8 mouse cellular contexts compared by ENCODE assay signal in the genomic region with DNA sequence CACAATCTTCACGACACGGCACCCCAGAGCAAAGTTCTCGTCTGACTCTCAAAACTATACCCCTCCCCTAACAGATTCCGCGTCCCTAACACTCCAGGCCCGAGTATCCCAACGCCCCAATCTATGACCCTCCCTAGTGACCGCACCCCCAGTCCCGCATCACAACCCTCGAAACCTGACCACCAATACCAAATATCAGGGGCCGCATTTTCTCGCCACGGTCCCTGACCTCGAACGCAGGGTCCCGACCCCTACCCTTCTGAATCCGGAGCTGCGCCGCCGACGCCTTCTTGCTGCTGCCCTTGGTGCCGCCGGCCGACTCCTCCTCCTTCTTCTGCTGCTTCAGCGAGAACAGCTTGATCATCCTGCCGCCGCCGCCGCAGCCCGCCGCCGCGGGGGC. TPM values are rescaled to one million over a fixed set of nuclear protein-coding genes. Genes with fewer than 3 reads are reported as not detected.
DNase-seq lines count a peak whose midpoint lies in the region; ATAC-seq and TF ChIP-seq lines count a peak whose summit lies in the region.

No protein-coding gene starts in this region.

- peak; percentile 12; the same call in 1 of the 2 replicates for ATAC-seq in heart, embryonic 12.5 days (ENCODE audit: insufficient number of reproducible peaks, low FRiP score)
- ATAC-seq in hindbrain, embryonic 15.5 days (ENCODE audit: low FRiP score, low read depth), result no peak

- under 1% methylated on average over 31 of the region's 33 CpGs for WGBS in heart, embryonic 12.5 days
- under 1% methylated on average over 31 of the region's 33 CpGs for WGBS in hindbrain, embryonic 15.5 days

- peaks cover 28% of the 10 kb centered on the region for H3K36me3 ChIP-seq in heart, embryonic 12.5 days
- H3K36me3 ChIP-seq in hindbrain, embryonic 15.5 days, result peaks cover 22% of the 10 kb centered on the region
- peaks cover 14% of the 10 kb centered on the region for H3K36me3 ChIP-seq in myocyte (ENCODE audit: control insufficient read depth, insufficient read depth)

- peak overlapping the region; percentile 97 for H3K9ac ChIP-seq in heart, embryonic 12.5 days
- peak overlapping the region; percentile 94 for H3K9ac ChIP-seq in hindbrain, embryonic 15.5 days

- H3ac ChIP-seq in myocyte (ENCODE audit: control insufficient read depth, insufficient read length), result peak overlapping the region; percentile 93

- no peak for TF ChIP-seq POLR2A in myocyte (IDR thresholded peaks at IDR 0.05; ENCODE audit: insufficient read length, low read depth)

- H3K4me3 ChIP-seq in heart, embryonic 12.5 days, result peak overlapping the region; percentile 85
- H3K4me3 ChIP-seq in hindbrain, embryonic 15.5 days, result peak overlapping the region; percentile 92
- H3K4me3 ChIP-seq in myocyte, result peak overlapping the region; percentile 90

- peaks cover 21% of the 10 kb centered on the region for H3K79me2 ChIP-seq in myocyte (ENCODE audit: control insufficient read depth, insufficient read depth)

- no peaks in the 10 kb centered on the region for H3K9me3 ChIP-seq in heart, embryonic 12.5 days (replicated peaks)
- no peaks in the 10 kb centered on the region for H3K9me3 ChIP-seq in hindbrain, embryonic 15.5 days

- peaks cover 42% of the 10 kb centered on the region for H3K4me1 ChIP-seq in heart, embryonic 12.5 days (replicated peaks)
- peaks cover 47% of the 10 kb centered on the region for H3K4me1 ChIP-seq in hindbrain, embryonic 15.5 days (replicated peaks)

- H3K27me3 ChIP-seq in heart, embryonic 12.5 days (replicated peaks), result peaks cover 12% of the 10 kb centered on the region
- H3K27me3 ChIP-seq in hindbrain, embryonic 15.5 days, result peaks cover 15% of the 10 kb centered on the region
- no peaks in the 10 kb centered on the region for H3K27me3 ChIP-seq in myocyte (ENCODE audit: control insufficient read depth, insufficient read depth, insufficient read length)

- H3K27ac ChIP-seq in heart, embryonic 12.5 days (ENCODE audit: poor library complexity, severe bottlenecking), result peak overlapping the region; percentile 99
- peak overlapping the region; percentile 99 for H3K27ac ChIP-seq in hindbrain, embryonic 15.5 days (replicated peaks)

- intact Hi-C loops in heart, postnatal 14 days (cut with DNase I), result no loop called here

- DNase-seq in heart, postnatal 14 days, result no peak
- peak; percentile 45 for DNase-seq in urinary bladder, postnatal 25 days (ENCODE audit: low spot score)
- no peak for DNase-seq in urinary bladder, postnatal 10 days (ENCODE audit: low spot score)
- DNase-seq in adrenal gland, adult (ENCODE audit: inconsistent age in 2 of 2, low spot score in 1 of 2), result no peak
- no peak for DNase-seq in cerebellum, postnatal 14 days

- peak overlapping the region; percentile 91 for H3K4me2 ChIP-seq in heart, embryonic 12.5 days
- H3K4me2 ChIP-seq in hindbrain, embryonic 15.5 days, result peak overlapping the region; percentile 71
- H3K4me2 ChIP-seq in myocyte (ENCODE audit: low read depth), result peak overlapping the region; percentile 84

TF ChIP-seq in myocyte, 11 proteins besides CTCF, POLR2A, EP300 and RAD21:
- no peak for TF ChIP-seq MYOD1 (IDR thresholded peaks at IDR 0.05; ENCODE audit: control insufficient read depth in 1 of 3, insufficient read length in 2 of 3, low read depth in 2 of 3)
- no peak for TF ChIP-seq MAX (IDR thresholded peaks at IDR 0.05; ENCODE audit: low read depth)
- no peak for TF ChIP-seq MYOG (IDR thresholded peaks at IDR 0.05; ENCODE audit: control insufficient read depth in 1 of 3, insufficient read depth in 1 of 3, insufficient read length in 2 of 3, low read depth in 2 of 3)
- TF ChIP-seq E2F4 (IDR thresholded peaks at IDR 0.05; ENCODE audit: insufficient read depth), result no peak
- TF ChIP-seq USF1 (IDR thresholded peaks at IDR 0.05; ENCODE audit: low read depth), result no peak
- no peak for TF ChIP-seq POLR2AphosphoS2 (IDR thresholded peaks at IDR 0.05; ENCODE audit: insufficient read length, low read depth)

RNA-seq across cellular contexts. Expression of a gene that starts 0.7 kb away (rescaled TPM):
- polyA plus RNA-seq in heart, embryonic 12.5 days (2016; fragmentation: Nextera tagmentation; extraction: Ambion mirVana), result 160 and 170 TPM in 2 replicates
- total RNA-seq in heart, postnatal 14 days (2021), result 100 to 1,000 TPM; 179 TPM
- polyA plus RNA-seq in hindbrain, embryonic 15.5 days (2015; fragmentation: Nextera tagmentation; extraction: Ambion mirVana), result 162 and 163 TPM in 2 replicates
- 227 TPM for polyA plus RNA-seq in myocyte (2012; fragmentation: generic; extraction: Trizol)

RNA-seq across cellular contexts. Expression of a gene that starts 2.8 kb away (rescaled TPM):
- 127 and 131 TPM in 2 replicates for polyA plus RNA-seq in heart, embryonic 12.5 days (2016; fragmentation: Nextera tagmentation; extraction: Ambion mirVana)
- 100 to 1,000 TPM; 129 to 130 TPM for total RNA-seq in heart, postnatal 14 days (2021)
- 170 and 171 TPM in 2 replicates for polyA plus RNA-seq in hindbrain, embryonic 15.5 days (2015; fragmentation: Nextera tagmentation; extraction: Ambion mirVana)
- polyA plus RNA-seq in myocyte (2012; fragmentation: generic; extraction: Trizol), result 189 TPM

RNA-seq across cellular contexts. Expression of a gene that starts 17.2 kb away (rescaled TPM):
- 2.0 and 2.3 TPM in 2 replicates for polyA plus RNA-seq in heart, embryonic 12.5 days (2016; fragmentation: Nextera tagmentation; extraction: Ambion mirVana)
- total RNA-seq in heart, postnatal 14 days (2021), result 1 to 10 TPM in 1 of 2 experiments, under 1 TPM in 1; 0.73 to 1.0 TPM
- polyA plus RNA-seq in hindbrain, embryonic 15.5 days (2015; fragmentation: Nextera tagmentation; extraction: Ambion mirVana), result 9.0 and 9.3 TPM in 2 replicates
- 0.37 TPM for polyA plus RNA-seq in myocyte (2012; fragmentation: generic; extraction: Trizol)

RNA-seq across cellular contexts. Expression of a gene that starts 27.5 kb away (rescaled TPM):
- 16.2 and 18.7 TPM in 2 replicates for polyA plus RNA-seq in heart, embryonic 12.5 days (2016; fragmentation: Nextera tagmentation; extraction: Ambion mirVana)
- 1 to 10 TPM; 8.4 to 9.2 TPM for total RNA-seq in heart, postnatal 14 days (2021)
- 40.7 and 42.5 TPM in 2 replicates for polyA plus RNA-seq in hindbrain, embryonic 15.5 days (2015; fragmentation: Nextera tagmentation; extraction: Ambion mirVana)
- 8.2 TPM for polyA plus RNA-seq in myocyte (2012; fragmentation: generic; extraction: Trizol)

RNA-seq across cellular contexts. Expression of a gene that starts 38.5 kb away (rescaled TPM):
- polyA plus RNA-seq in heart, embryonic 12.5 days (2016; fragmentation: Nextera tagmentation; extraction: Ambion mirVana), result 221 and 228 TPM in 2 replicates
- total RNA-seq in heart, postnatal 14 days (2021), result 100 to 1,000 TPM; 115 TPM
- 217 and 230 TPM in 2 replicates for polyA plus RNA-seq in hindbrain, embryonic 15.5 days (2015; fragmentation: Nextera tagmentation; extraction: Ambion mirVana)
- polyA plus RNA-seq in myocyte (2012; fragmentation: generic; extraction: Trizol), result 252 TPM
